Mouse (Mus musculus) liver, embryonic 14.5 days (tissue): ENCODE measurements around the gene Ppat. TPM values are rescaled to one million over a fixed set of nuclear protein-coding genes. Genes with fewer than 3 reads are reported as not detected.

ENCODE experiments used
- ATAC-seq: fragments of 200-750 bp; cut with Nextera tagmentation; 2 replicates; pipeline ENCODE4 v1.8.0; 2017; ENCODE audit warnings: moderate number of reproducible peaks, mild to moderate bottlenecking, moderate library complexity; ENCODE audit not compliant: insufficient read depth
- DNase-seq, 3 experiments: peaks; one replicate each; pipeline ENCODE4 v3.0.0-alpha.2; 2012 to 2013; ENCODE audit warnings: low read depth in 3 of 3, low spot score in 3 of 3
- H3K27ac ChIP-seq: fragments of 300-500 bp; sonication (generic); 2 replicates; pipeline ENCODE4 v1.5.1; 2014; ENCODE audit warnings: moderate library complexity, mild to moderate bottlenecking, control low read depth, inconsistent platforms
- H3K27me3 ChIP-seq: fragments of 300-500 bp; sonication (generic); 2 replicates; pipeline ENCODE4 v1.6.1; 2014; ENCODE audit warnings: mild to moderate bottlenecking, low read length, moderate library complexity; ENCODE audit not compliant: control insufficient read depth, insufficient read depth
- H3K36me3 ChIP-seq: fragments of 300-500 bp; sonication (generic); replicated peaks from 2 replicates; pipeline ENCODE4 v1.6.1; 2014; ENCODE audit warnings: low read depth; ENCODE audit not compliant: control insufficient read depth, insufficient read depth
- H3K4me1 ChIP-seq, 2 experiments: fragments of 200-500 bp in 1 of 2; fragments of 300-500 bp in 1 of 2; sonication (generic) in 1 of 2; replicated peaks; 2 replicates each; pipeline ENCODE4 v1.6.1; 2012 to 2014; ENCODE audit warnings: antibody characterized with exemption in 1 of 2, inconsistent platforms in 1 of 2, low read length in 1 of 2; ENCODE audit not compliant: control insufficient read depth in 2 of 2, insufficient read depth in 2 of 2
- H3K4me2 ChIP-seq: fragments of 300-500 bp; sonication (generic); 2 replicates; pipeline ENCODE4 v1.6.1; 2014; ENCODE audit warnings: low read depth, mild to moderate bottlenecking, control low read depth, moderate library complexity
- H3K4me3 ChIP-seq, 2 experiments: fragments of 200-500 bp in 1 of 2; fragments of 300-500 bp in 1 of 2; sonication (generic) in 1 of 2; 2 replicates each; pipeline ENCODE4 v1.5.1; 2012 to 2014; ENCODE audit warnings: low read depth in 2 of 2, low read length in 2 of 2, mild to moderate bottlenecking in 2 of 2, control low read depth in 1 of 2, inconsistent platforms in 1 of 2, moderate library complexity in 1 of 2; ENCODE audit not compliant: insufficient read depth in 1 of 2
- H3K9ac ChIP-seq: fragments of 300-500 bp; sonication (generic); replicated peaks from 2 replicates; pipeline ENCODE4 v1.6.1; 2014; ENCODE audit warnings: mild to moderate bottlenecking, control low read depth, moderate library complexity
- H3K9me3 ChIP-seq: fragments of 300-500 bp; sonication (generic); 2 replicates; pipeline ENCODE4 v1.6.1; 2016; ENCODE audit warnings: low read length, mixed read lengths; ENCODE audit not compliant: control insufficient read depth
- CTCF ChIP-seq: IDR thresholded peaks from 2 replicates; pipeline ENCODE4 v1.5.1; 2016; ENCODE audit warnings: antibody characterized with exemption, low read depth, control low read depth
- EP300 ChIP-seq: IDR thresholded peaks from 2 replicates; pipeline ENCODE4 v1.6.1; 2016; ENCODE audit warnings: antibody characterized with exemption, low read depth
- WGBS: fragments of 180-500 bp; shearing (Covaris S2); extraction: QIAGEN DNeasy Blood & Tissue Kit; methylation state at CpG from one replicate; pipeline ENCODE4 v1.1.7; 2014; ENCODE audit not compliant: insufficient replicate concordance; 5-methylcytosine and 5-hydroxymethylcytosine counted together
- polyA plus RNA-seq, 2 experiments: library from polyadenylated mRNA; depleted of rRNA in 1 of 2; stranded (reverse) in 1 of 2; unstranded in 1 of 2; fragments of >200 nt; fragmentation: Nextera tagmentation in 1 of 2; extraction: Ambion mirVana in 1 of 2; gene quantifications; 2 replicates each; pipeline versions ENCODE4 v1.2.1 to v1.2.3; 2012 to 2014

The Ppat gene
- polyA plus RNA-seq (2012; rRNA removed), result 9.7 and 15.3 TPM in 2 replicates
- polyA plus RNA-seq (2014; fragmentation: Nextera tagmentation; extraction: Ambion mirVana), result 29.2 and 32.6 TPM in 2 replicates

- H3K4me3 ChIP-seq, result peak within 1 kb of the TSS; percentile 88 to 89
- peak; percentile 32 for TF ChIP-seq EP300
- TF ChIP-seq CTCF, result 0 out of 2 replicates have a peak, but pooled peaks have one; percentile 13
- peaks cover 14 to 32% of the 10 kb centered on the region in 2 experiments for H3K4me1 ChIP-seq
- WGBS, result under 1% methylated on average over 81 of the region's 81 CpGs
- peak within 1 kb of the TSS; percentile 91 for H3K4me2 ChIP-seq
- no peaks in the 10 kb centered on the region for H3K9me3 ChIP-seq
- peak; percentile 90 for ATAC-seq
- peak; percentile 98 for DNase-seq
- H3K36me3 ChIP-seq, result peaks cover 28% of the 10 kb centered on the region
- no peaks in the 10 kb centered on the region for H3K27me3 ChIP-seq
- H3K9ac ChIP-seq, result peak within 1 kb of the TSS; percentile 89
- peak within 1 kb of the TSS; percentile 73 for H3K27ac ChIP-seq
Observed at GRCm38 (mm10) chr5:76951106-76952027, at the start of gene Ppat, which contains the start of gene Paics. Gene Ppat, minus strand, starts transcription at chr5:76951578. Gene Paics, plus strand, starts transcription at chr5:76951307.

GRCm38 (mm10) chr5:76998416-76998815 is 47.0 kb upstream of the Ppat start:
- H3K4me2 ChIP-seq, result no peak overlapping the region
- no peak for ATAC-seq
- no peak overlapping the region for H3K27ac ChIP-seq
- peaks cover 45% of the 10 kb centered on the region for H3K36me3 ChIP-seq
- H3K9ac ChIP-seq, result no peak overlapping the region
- H3K9me3 ChIP-seq, result no peaks in the 10 kb centered on the region
- no peaks in the 10 kb centered on the region for H3K27me3 ChIP-seq
- H3K4me1 ChIP-seq, result peaks cover 2% of the 10 kb centered on the region in 2 experiments
- DNase-seq, result no peak
- 74% methylated on average over 5 of the region's 5 CpGs for WGBS
- no peak overlapping the region for H3K4me3 ChIP-seq
- TF ChIP-seq EP300, result no peak
- peak; percentile 43 for TF ChIP-seq CTCF

DNA sequence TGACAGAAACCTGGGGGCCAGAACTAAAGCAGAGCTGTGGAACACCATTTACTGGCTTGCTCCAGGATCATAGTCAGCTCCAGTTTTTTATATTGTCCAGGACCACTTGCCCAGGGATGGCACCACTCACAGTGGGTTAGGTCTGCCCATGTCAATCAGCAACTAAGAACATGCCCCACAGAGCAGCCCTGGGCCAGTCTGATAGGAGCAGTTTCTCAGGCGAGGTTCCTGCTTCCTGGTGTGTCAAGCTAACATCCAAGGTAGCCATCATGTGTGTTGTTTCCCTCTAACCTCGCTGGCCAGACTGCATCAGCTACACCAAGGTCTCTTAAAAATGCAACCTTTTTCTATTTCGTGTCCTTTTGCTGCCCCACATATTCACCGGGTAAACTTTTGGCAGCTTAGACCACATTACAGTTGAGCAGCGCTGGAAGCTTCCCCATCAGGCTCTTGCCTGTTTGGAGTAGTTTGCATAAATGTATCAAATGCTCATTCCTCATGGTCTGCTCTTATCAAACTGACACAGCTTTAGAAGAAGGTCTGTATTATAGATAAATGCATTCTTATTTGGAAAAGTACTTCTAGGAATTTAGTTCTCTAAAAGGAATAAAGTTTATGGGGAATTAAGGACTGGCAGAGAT is 41.9 kb upstream of the Ppat start:
- peak overlapping the region; percentile 52 for H3K27ac ChIP-seq
- peaks cover 19 to 26% of the 10 kb centered on the region in 2 experiments for H3K4me1 ChIP-seq
- DNase-seq, result peak; percentile 59 to 64 (median 60)
- H3K36me3 ChIP-seq, result peaks cover 55% of the 10 kb centered on the region
- no peaks in the 10 kb centered on the region for H3K9me3 ChIP-seq
- TF ChIP-seq EP300 (peak; percentile 75), CTCF (no peak)
- no peak overlapping the region for H3K4me3 ChIP-seq
- peak overlapping the region; percentile 35 for H3K4me2 ChIP-seq
- peak overlapping the region; percentile 21 for H3K9ac ChIP-seq
- 42% methylated on average over 5 of the region's 5 CpGs for WGBS
- peak; percentile 92 for ATAC-seq
- H3K27me3 ChIP-seq, result no peaks in the 10 kb centered on the region

DNA sequence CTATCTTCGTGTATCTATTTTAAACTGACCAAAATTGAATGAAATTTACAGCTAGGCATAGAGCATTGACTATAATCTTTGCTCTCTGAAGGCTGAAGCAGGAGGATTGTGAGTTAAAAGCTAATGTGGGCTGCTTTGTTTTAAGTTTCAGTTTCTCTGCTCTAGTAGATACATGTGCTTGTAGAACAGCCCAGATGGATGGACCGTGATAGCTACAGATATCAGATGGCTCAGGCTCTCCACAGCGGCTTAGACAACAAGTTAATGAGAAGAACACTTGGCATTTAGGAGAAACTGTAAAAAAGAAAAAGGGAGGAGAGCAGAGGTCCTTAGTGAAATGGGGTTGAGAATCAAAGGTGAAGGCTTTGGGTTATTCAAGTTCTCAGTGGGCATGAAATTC is 39.4 kb upstream of the Ppat start:
- 25% methylated on average over 3 of the region's 3 CpGs for WGBS
- DNase-seq (peak; percentile 43 to 51 (median 50)), ATAC-seq (peak; percentile 61)
- Histone ChIP-seq H3K9ac (peak overlapping the region; percentile 41; the same call in 1 of the 2 replicates), H3K4me2 (0 out of 2 replicates have a peak overlapping the region, but pooled peaks have one; percentile 0), H3K9me3 (no peaks in the 10 kb centered on the region), H3K4me3 (no peak overlapping the region), H3K36me3 (peaks cover 57% of the 10 kb centered on the region), H3K27me3 (no peaks in the 10 kb centered on the region), H3K27ac (peak overlapping the region; percentile 57), H3K4me1 (peaks cover 19 to 26% of the 10 kb centered on the region in 2 experiments)
- TF ChIP-seq EP300 (peak; percentile 65), CTCF (no peak)

DNA sequence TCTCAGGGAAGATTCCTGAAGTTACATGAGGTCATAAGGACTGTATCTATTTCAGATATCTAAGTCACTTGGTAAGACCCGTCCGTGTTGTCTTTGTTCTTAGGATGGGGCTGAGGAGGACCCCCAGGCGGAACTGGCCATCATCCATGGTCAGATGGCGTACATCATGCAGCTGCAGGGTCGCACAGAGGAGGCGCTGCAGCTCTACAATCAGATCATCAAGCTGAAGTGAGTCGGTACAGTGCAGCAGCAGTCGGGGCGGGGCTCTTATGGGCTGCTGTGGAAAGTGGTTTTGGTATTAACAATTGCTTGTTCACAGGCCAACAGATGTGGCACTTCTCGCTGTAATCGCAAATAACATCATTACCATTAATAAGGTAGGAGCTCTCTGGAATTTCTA is 32.6 kb upstream of the Ppat start:
- WGBS, result 78% methylated on average over 11 of the region's 11 CpGs
- Histone ChIP-seq H3K27ac (no peak overlapping the region), H3K9ac (no peak overlapping the region), H3K9me3 (no peaks in the 10 kb centered on the region), H3K4me2 (no peak overlapping the region), H3K27me3 (no peaks in the 10 kb centered on the region), H3K4me3 (no peak overlapping the region), H3K36me3 (peaks cover 56% of the 10 kb centered on the region), H3K4me1 (no peaks in the 10 kb centered on the region)
- ATAC-seq (no peak), DNase-seq (no peak)
- TF ChIP-seq CTCF, result peak; percentile 37; the same call in 1 of the 2 replicates
- TF ChIP-seq EP300, result no peak
